Mouse (Mus musculus): ENCODE measurements around the gene Foxr2. TPM values are rescaled to one million over a fixed set of nuclear protein-coding genes. Genes with fewer than 3 reads are reported as not detected.

The Foxr2 gene
- polyA plus RNA-seq, 2 experiments: 0.06 TPM; not detected in 1

DNA sequence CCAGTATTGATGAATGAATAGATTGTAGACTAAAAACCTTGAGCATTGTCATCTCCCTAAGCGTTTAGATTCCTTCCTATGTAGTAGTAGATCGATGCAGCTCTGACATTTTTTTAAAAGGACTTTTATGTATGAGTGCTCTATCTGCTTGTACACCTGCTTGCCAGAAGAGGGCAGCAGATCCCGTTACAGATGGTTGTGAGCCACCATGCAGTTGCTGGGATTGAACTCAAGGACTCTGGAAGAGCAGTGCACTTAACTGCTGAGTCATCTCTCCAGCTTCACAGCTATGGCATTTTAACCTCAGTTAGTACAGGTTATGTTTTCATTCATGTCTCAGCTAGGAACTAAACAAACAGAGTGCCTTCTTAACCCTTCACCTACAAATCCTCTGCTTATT is 36.7 kb downstream of the Foxr2 start:
- 57% methylated on average over 3 of the region's 3 CpGs for WGBS
- Histone ChIP-seq H3K4me2 (replicated peaks; ENCODE audit: low read depth, low read length, severe bottlenecking) (no peak overlapping the region), H3K27ac (replicated peaks; ENCODE audit: low read depth, low read length) (no peak overlapping the region), H3K27me3 (ENCODE audit: control insufficient read depth, insufficient read depth, low read length) (no peaks in the 10 kb centered on the region), H3K4me1 (ENCODE audit: control insufficient read depth, insufficient read depth, low read length) (no peaks in the 10 kb centered on the region), H3K4me3 (replicated peaks; ENCODE audit: low read length) (no peak overlapping the region), H3K36me3 (ENCODE audit: control insufficient read depth, insufficient read depth, low read length) (no peaks in the 10 kb centered on the region), H3K9me3 (ENCODE audit: control insufficient read depth, low read length) (no peaks in the 10 kb centered on the region), H3K9ac (ENCODE audit: low read depth, low read length, severe bottlenecking) (no peak overlapping the region)
- ATAC-seq (ENCODE audit: low FRiP score, low read depth): no peak
- no peak for TF ChIP-seq POLR2A (IDR thresholded peaks at IDR 0.05; ENCODE audit: borderline replicate concordance, extremely low read depth, insufficient read depth, insufficient read length)
- DNase-seq (ENCODE audit: low spot score): no peak

DNA sequence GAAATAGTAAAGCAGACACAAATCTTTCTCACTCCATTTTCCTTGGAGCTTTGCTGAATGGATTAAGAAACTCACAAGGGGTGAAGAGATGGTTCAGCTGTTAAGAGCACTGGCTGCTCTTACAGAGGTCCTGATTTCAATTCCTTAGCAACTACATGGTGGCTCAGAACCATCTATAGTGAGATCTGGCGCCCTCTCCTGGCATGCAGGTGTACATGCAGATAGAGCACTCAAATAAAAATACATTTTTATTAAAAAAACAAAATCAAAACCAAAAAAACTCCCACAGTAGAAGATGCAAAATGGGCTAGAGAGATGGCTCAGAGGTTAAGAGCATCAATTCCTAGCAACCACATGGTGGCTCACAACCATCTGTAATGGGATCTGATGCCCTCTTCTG is 56.2 kb downstream of the Foxr2 start:
- WGBS: 16% methylated on average over 1 of the region's 1 CpGs
- DNase-seq (ENCODE audit: low spot score): no peak
- TF ChIP-seq POLR2A (IDR thresholded peaks at IDR 0.05; ENCODE audit: borderline replicate concordance, extremely low read depth, insufficient read depth, insufficient read length): no peak

DNA sequence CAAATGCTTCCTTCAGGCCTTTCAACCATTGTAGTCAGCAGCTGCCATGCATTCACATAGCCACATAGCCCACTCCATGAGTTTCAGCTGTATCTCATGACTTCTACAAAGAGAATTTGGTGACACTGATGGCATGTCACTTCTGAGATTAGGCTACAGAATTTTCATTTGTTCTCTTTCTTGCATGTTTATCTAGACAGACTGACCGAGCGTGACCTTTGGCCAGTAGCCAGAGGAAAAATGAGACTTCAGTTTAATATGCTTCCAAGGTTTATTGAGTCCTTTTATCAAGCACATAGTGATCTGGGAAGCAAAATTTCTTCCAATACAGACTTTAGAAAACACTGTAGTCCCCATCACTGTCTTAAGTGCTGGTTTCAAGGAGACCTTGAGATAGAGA is 63.6 kb downstream of the Foxr2 start:
- Histone ChIP-seq H3K4me1 (ENCODE audit: control insufficient read depth, insufficient read depth, low read length) (no peaks in the 10 kb centered on the region), H3K36me3 (ENCODE audit: control insufficient read depth, insufficient read depth, low read length) (no peaks in the 10 kb centered on the region), H3K9me3 (ENCODE audit: control insufficient read depth, low read length) (no peaks in the 10 kb centered on the region), H3K4me2 (replicated peaks; ENCODE audit: low read depth, low read length, severe bottlenecking) (no peak overlapping the region), H3K4me3 (replicated peaks; ENCODE audit: low read length) (no peak overlapping the region), H3K27ac (replicated peaks; ENCODE audit: low read depth, low read length) (no peak overlapping the region), H3K9ac (ENCODE audit: low read depth, low read length, severe bottlenecking) (no peak overlapping the region), H3K27me3 (ENCODE audit: control insufficient read depth, insufficient read depth, low read length) (no peaks in the 10 kb centered on the region)
- ATAC-seq (ENCODE audit: low FRiP score, low read depth): no peak
- 92% methylated on average over 2 of the region's 2 CpGs for WGBS
- TF ChIP-seq POLR2A (IDR thresholded peaks at IDR 0.05; ENCODE audit: borderline replicate concordance, extremely low read depth, insufficient read depth, insufficient read length): no peak
- DNase-seq (ENCODE audit: low spot score): no peak

More for the DNA sequence above, 56.2 kb downstream of the Foxr2 start:
- no peaks in the 10 kb centered on the region for H3K36me3 ChIP-seq (ENCODE audit: control insufficient read depth, insufficient read depth, low read length)
- H3K4me2 ChIP-seq (replicated peaks; ENCODE audit: low read depth, low read length, severe bottlenecking): no peak overlapping the region
- no peaks in the 10 kb centered on the region for H3K9me3 ChIP-seq (ENCODE audit: control insufficient read depth, low read length)
- no peak overlapping the region for H3K9ac ChIP-seq (ENCODE audit: low read depth, low read length, severe bottlenecking)
- H3K27ac ChIP-seq (replicated peaks; ENCODE audit: low read depth, low read length): no peak overlapping the region
- no peaks in the 10 kb centered on the region for H3K27me3 ChIP-seq (ENCODE audit: control insufficient read depth, insufficient read depth, low read length)
- no peak overlapping the region for H3K4me3 ChIP-seq (replicated peaks; ENCODE audit: low read length)
- no peaks in the 10 kb centered on the region for H3K4me1 ChIP-seq (ENCODE audit: control insufficient read depth, insufficient read depth, low read length)
- no peak for ATAC-seq (ENCODE audit: low FRiP score, low read depth)

Other genes starting within 250 kb of the Foxr2 start
- 1.1 TPM in 2 replicates for gene Usp51, start 112.3 kb upstream of the Foxr2 start, polyA plus RNA-seq (2012; rRNA removed)
- 1.5 and 2.1 TPM in 2 replicates for gene Usp51, start 112.3 kb upstream of the Foxr2 start, polyA plus RNA-seq (2014; fragmentation: Nextera tagmentation; extraction: Ambion mirVana)
- gene Mageh1, start 81.2 kb upstream of the Foxr2 start, polyA plus RNA-seq (2012; rRNA removed): 50.3 and 57.2 TPM in 2 replicates
- 64.9 and 72.3 TPM in 2 replicates for gene Mageh1, start 81.2 kb upstream of the Foxr2 start, polyA plus RNA-seq (2014; fragmentation: Nextera tagmentation; extraction: Ambion mirVana)
- gene Rragb, start 21.2 kb downstream of the Foxr2 start, polyA plus RNA-seq (2012; rRNA removed): 9.2 and 9.3 TPM in 2 replicates
- gene Rragb, start 21.2 kb downstream of the Foxr2 start, polyA plus RNA-seq (2014; fragmentation: Nextera tagmentation; extraction: Ambion mirVana): 1.5 and 3.2 TPM in 2 replicates
- 3.9 and 5.1 TPM in 2 replicates for gene Klf8, start 118.7 kb downstream of the Foxr2 start, polyA plus RNA-seq (2012; rRNA removed)
- 1.3 and 1.9 TPM in 2 replicates for gene Klf8, start 118.7 kb downstream of the Foxr2 start, polyA plus RNA-seq (2014; fragmentation: Nextera tagmentation; extraction: Ambion mirVana)

Measured in limb, embryonic 14.5 days (tissue).